Mouse (Mus musculus): ENCODE results near the gene Nt5e. TPM values are rescaled to one million over a fixed set of nuclear protein-coding genes. Genes with fewer than 3 reads are reported as not detected.
"Not testable (repeated sequence)": the region's sequence is repeated elsewhere in the genome, so short reads cannot be mapped to it uniquely, and the experiment has no call there.

Gene Nt5e
- polyA plus RNA-seq, 2 experiments = 19.1 to 27.3 TPM

DNA sequence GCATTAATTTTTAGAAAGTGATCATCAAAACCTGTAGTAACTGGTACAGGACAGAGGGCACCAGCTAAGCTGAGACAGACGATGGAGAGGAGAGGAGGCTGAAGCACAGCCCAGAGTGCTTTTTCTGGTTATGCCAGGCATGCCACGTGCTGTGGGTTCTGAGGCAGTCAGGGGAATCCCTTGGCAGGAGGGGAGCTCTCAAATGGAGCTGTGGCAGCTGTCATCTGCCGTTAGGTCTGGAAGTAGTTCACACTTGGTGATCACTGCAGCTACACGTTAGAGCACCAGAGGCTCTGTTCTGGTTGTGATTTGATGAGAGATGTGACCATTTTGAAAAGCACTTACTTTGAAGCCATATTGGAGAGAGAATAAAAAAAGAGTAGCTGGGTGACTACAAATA lies 31.2 kb upstream of the Nt5e start:
- no peaks in the 10 kb centered on the region for H3K4me1 ChIP-seq (ENCODE audit: control insufficient read depth, insufficient read depth, low read length)
- H3K4me3 ChIP-seq (replicated peaks; ENCODE audit: low read length) = no peak overlapping the region
- H3K27ac ChIP-seq (replicated peaks; ENCODE audit: low read depth, low read length) = no peak overlapping the region
- ATAC-seq (ENCODE audit: low FRiP score, low read depth) (no peak), DNase-seq (ENCODE audit: low spot score) (no peak)
- H3K4me2 ChIP-seq (replicated peaks; ENCODE audit: low read depth, low read length, severe bottlenecking) = no peak overlapping the region
- no peak overlapping the region for H3K9ac ChIP-seq (ENCODE audit: low read depth, low read length, severe bottlenecking)
- H3K9me3 ChIP-seq (ENCODE audit: control insufficient read depth, low read length) = no peaks in the 10 kb centered on the region
- no peaks in the 10 kb centered on the region for H3K27me3 ChIP-seq (ENCODE audit: control insufficient read depth, insufficient read depth, low read length)
- 51% methylated on average over 4 of the region's 4 CpGs for WGBS
- no peaks in the 10 kb centered on the region for H3K36me3 ChIP-seq (ENCODE audit: control insufficient read depth, insufficient read depth, low read length)
- TF ChIP-seq POLR2A (IDR thresholded peaks at IDR 0.05; ENCODE audit: borderline replicate concordance, extremely low read depth, insufficient read depth, insufficient read length) = no peak

DNA sequence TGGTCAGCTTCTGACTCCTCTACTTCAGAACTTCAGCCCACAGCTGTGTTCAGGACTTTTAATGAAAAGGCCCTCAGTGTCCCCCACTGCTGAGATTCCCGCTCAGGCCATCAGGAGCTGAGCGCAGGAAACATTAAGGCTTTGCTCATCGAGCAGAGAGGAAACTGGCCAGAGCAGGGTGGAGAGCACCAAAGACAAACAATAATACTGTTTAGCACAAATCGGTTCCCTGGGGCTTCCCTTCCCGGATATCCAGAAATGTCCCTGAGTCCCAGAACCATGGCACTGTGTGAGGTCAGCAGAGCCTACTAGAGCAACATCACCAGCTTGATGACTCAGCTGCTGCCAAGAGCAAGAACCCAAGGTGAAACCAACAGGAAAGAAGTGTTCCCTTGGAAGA lies 30.7 kb upstream of the Nt5e start:
- Histone ChIP-seq H3K36me3 (ENCODE audit: control insufficient read depth, insufficient read depth, low read length) (no peaks in the 10 kb centered on the region), H3K4me3 (replicated peaks; ENCODE audit: low read length) (no peak overlapping the region), H3K27me3 (ENCODE audit: control insufficient read depth, insufficient read depth, low read length) (no peaks in the 10 kb centered on the region), H3K9ac (ENCODE audit: low read depth, low read length, severe bottlenecking) (no peak overlapping the region), H3K4me1 (ENCODE audit: control insufficient read depth, insufficient read depth, low read length) (no peaks in the 10 kb centered on the region), H3K27ac (replicated peaks; ENCODE audit: low read depth, low read length) (no peak overlapping the region), H3K4me2 (replicated peaks; ENCODE audit: low read depth, low read length, severe bottlenecking) (no peak overlapping the region), H3K9me3 (ENCODE audit: control insufficient read depth, low read length) (no peaks in the 10 kb centered on the region)
- ATAC-seq (ENCODE audit: low FRiP score, low read depth) (no peak), DNase-seq (ENCODE audit: low spot score) (no peak)
- WGBS = 69% methylated on average over 5 of the region's 5 CpGs
- no peak for TF ChIP-seq POLR2A (IDR thresholded peaks at IDR 0.05; ENCODE audit: borderline replicate concordance, extremely low read depth, insufficient read depth, insufficient read length)

DNA sequence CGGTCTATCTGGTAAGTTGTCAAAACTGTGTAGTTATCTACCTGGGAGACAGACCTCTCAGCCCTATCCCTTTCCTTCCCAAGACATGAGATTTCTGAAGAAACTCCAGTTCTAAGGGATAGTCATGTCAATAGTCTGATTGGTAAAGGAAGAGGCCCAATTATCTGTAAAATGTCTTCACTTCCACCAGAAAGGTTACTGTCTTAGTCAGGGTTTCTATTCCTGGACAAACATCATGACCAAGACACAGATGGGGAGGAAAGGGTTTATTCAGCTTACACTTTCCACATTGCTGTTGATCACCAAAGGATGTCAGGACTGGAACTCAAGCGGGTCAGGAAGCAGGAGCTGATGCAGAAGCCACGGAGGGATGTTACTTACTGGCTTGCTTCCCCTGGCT lies 29.8 kb upstream of the Nt5e start:
- not testable (repeated sequence) for H3K9me3 ChIP-seq (ENCODE audit: control insufficient read depth, low read length); H3K4me2 ChIP-seq (replicated peaks; ENCODE audit: low read depth, low read length, severe bottlenecking); H3K4me1 ChIP-seq (ENCODE audit: control insufficient read depth, insufficient read depth, low read length); H3K27me3 ChIP-seq (ENCODE audit: control insufficient read depth, insufficient read depth, low read length); H3K36me3 ChIP-seq (ENCODE audit: control insufficient read depth, insufficient read depth, low read length); H3K9ac ChIP-seq (ENCODE audit: low read depth, low read length, severe bottlenecking); H3K4me3 ChIP-seq (replicated peaks; ENCODE audit: low read length); H3K27ac ChIP-seq (replicated peaks; ENCODE audit: low read depth, low read length); ATAC-seq (ENCODE audit: low FRiP score, low read depth); DNase-seq (ENCODE audit: low spot score)
- 85% methylated on average over 3 of the region's 3 CpGs for WGBS

DNA sequence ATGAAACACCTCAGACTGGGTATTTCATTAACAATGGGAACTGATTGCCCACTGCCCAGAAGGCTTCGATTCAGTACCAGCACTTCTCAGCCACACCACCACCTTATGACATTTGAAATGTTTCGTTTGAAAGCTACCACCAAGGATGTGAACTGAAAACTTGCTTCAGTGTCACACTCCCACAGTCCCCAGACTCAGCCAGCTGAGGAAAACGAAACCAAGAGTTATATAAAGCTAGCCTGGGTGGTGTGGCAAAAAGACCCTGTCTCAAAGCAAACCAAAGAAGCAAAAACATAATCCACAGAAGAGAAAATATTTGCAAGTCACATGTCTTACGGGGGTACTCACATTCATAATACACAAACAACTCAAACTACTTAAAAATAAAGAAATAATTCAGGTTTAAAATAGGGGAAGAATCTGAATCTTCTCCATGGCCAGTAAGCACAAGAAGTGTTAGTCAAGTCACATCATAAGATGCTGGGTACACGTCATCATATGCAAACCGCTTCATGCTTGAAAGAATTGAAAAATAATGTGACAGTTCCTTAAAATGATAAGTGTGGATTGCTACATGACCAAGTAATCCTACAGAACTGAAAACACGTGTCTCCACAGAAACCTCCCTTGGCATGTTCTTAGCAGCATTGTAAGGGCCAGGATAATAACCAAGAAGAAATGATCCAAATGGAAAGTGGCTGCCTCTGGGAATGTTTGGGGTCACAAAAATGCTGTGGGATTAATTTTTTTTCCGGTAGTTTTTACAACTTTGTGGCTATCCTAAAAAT lies 28.9 kb upstream of the Nt5e start:
- Histone ChIP-seq H3K9me3 (ENCODE audit: control insufficient read depth, low read length) (no peaks in the 10 kb centered on the region), H3K4me1 (ENCODE audit: control insufficient read depth, insufficient read depth, low read length) (no peaks in the 10 kb centered on the region), H3K4me2 (replicated peaks; ENCODE audit: low read depth, low read length, severe bottlenecking) (no peak overlapping the region), H3K9ac (ENCODE audit: low read depth, low read length, severe bottlenecking) (no peak overlapping the region), H3K4me3 (replicated peaks; ENCODE audit: low read length) (no peak overlapping the region), H3K36me3 (ENCODE audit: control insufficient read depth, insufficient read depth, low read length) (no peaks in the 10 kb centered on the region), H3K27me3 (ENCODE audit: control insufficient read depth, insufficient read depth, low read length) (no peaks in the 10 kb centered on the region), H3K27ac (replicated peaks; ENCODE audit: low read depth, low read length) (no peak overlapping the region)
- DNase-seq (ENCODE audit: low spot score) (no peak), ATAC-seq (ENCODE audit: low FRiP score, low read depth) (no peak)
- 75% methylated on average over 8 of the region's 8 CpGs for whole genome bisulfite sequencing
- TF ChIP-seq POLR2A (IDR thresholded peaks at IDR 0.05; ENCODE audit: borderline replicate concordance, extremely low read depth, insufficient read depth, insufficient read length) = no peak

GRCm38 (mm10) chr9:88307019-88307618 lies 19.9 kb upstream of the Nt5e start:
- WGBS = 84% methylated on average over 2 of the region's 2 CpGs
- no peak for ATAC-seq (ENCODE audit: low FRiP score, low read depth)
- no peak overlapping the region for H3K27ac ChIP-seq (replicated peaks; ENCODE audit: low read depth, low read length)
- no peaks in the 10 kb centered on the region for H3K9me3 ChIP-seq (ENCODE audit: control insufficient read depth, low read length)
- no peak overlapping the region for H3K4me3 ChIP-seq (replicated peaks; ENCODE audit: low read length)
- TF ChIP-seq POLR2A (IDR thresholded peaks at IDR 0.05; ENCODE audit: borderline replicate concordance, extremely low read depth, insufficient read depth, insufficient read length) = no peak
- H3K36me3 ChIP-seq (ENCODE audit: control insufficient read depth, insufficient read depth, low read length) = no peaks in the 10 kb centered on the region
- no peak overlapping the region for H3K4me2 ChIP-seq (replicated peaks; ENCODE audit: low read depth, low read length, severe bottlenecking)
- H3K27me3 ChIP-seq (ENCODE audit: control insufficient read depth, insufficient read depth, low read length) = no peaks in the 10 kb centered on the region
- no peak for DNase-seq (ENCODE audit: low spot score)
- H3K9ac ChIP-seq (ENCODE audit: low read depth, low read length, severe bottlenecking) = no peak overlapping the region
- no peaks in the 10 kb centered on the region for H3K4me1 ChIP-seq (ENCODE audit: control insufficient read depth, insufficient read depth, low read length)
